Mouse (Mus musculus) thymus, adult 18-20 months (tissue): ENCODE measurements at regions not wholly inside any gene's neighbourhood (a gene's known extent, or its start where the extent isn't known, plus 50 kb on each side); places are given as distances from the start of the nearest gene placed in this dataset.

ENCODE experiments used
- DNase-seq, 2 experiments: peaks; one replicate each; pipeline ENCODE4 v3.0.0; 2022; ENCODE audit warnings: mixed read lengths in 2 of 2

GRCm38 (mm10) chr14:105056171-105056570, 121.0 kb downstream of the Rbm26 start:
- DNase-seq = no peak

- DNase-seq = no peak
These were observed 138.3 kb downstream of the Rbm26 start for GRCm38 (mm10) chr14:105038798-105039197.

GRCm38 (mm10) chr14:105034712-105035377, 142.3 kb downstream of the Rbm26 start:
- no peak for DNase-seq

GRCm38 (mm10) chr14:105019971-105020370, 157.2 kb downstream of the Rbm26 start:
- DNase-seq = no peak

- DNase-seq = no peak
These were observed 160.9 kb downstream of the Rbm26 start for GRCm38 (mm10) chr14:105016089-105016846.

- DNase-seq = no peak
These were observed 161.8 kb downstream of the Rbm26 start for GRCm38 (mm10) chr14:105015278-105015677.

- no peak for DNase-seq
These were observed 166.4 kb downstream of the Rbm26 start for GRCm38 (mm10) chr14:105010742-105011141.

GRCm38 (mm10) chr14:105008331-105008730, 168.8 kb downstream of the Rbm26 start:
- no peak for DNase-seq

GRCm38 (mm10) chr14:104994066-104994465, 183.1 kb downstream of the Rbm26 start:
- DNase-seq = no peak

GRCm38 (mm10) chr14:104966046-104966445, 211.1 kb downstream of the Rbm26 start:
- DNase-seq = no peak

GRCm38 (mm10) chr14:104943450-104943849, 233.7 kb downstream of the Rbm26 start:
- no peak for DNase-seq

- DNase-seq = no peak
These were observed 237.2 kb downstream of the Rbm26 start for GRCm38 (mm10) chr14:104939961-104940360.

- DNase-seq = no peak
These were observed 239.9 kb downstream of the Rbm26 start for GRCm38 (mm10) chr14:104937083-104937864.

GRCm38 (mm10) chr14:104935956-104936355, 241.2 kb downstream of the Rbm26 start:
- no peak for DNase-seq

- DNase-seq = no peak
These were observed 271.4 kb downstream of the Rbm26 start for GRCm38 (mm10) chr14:104905706-104906105.

- no peak for DNase-seq
These were observed 274.8 kb downstream of the Rbm26 start for GRCm38 (mm10) chr14:104902120-104903027.

GRCm38 (mm10) chr14:104901072-104901471, 276.1 kb downstream of the Rbm26 start:
- no peak for DNase-seq

GRCm38 (mm10) chr14:104871203-104871602, 305.9 kb downstream of the Rbm26 start:
- DNase-seq = no peak

- DNase-seq = no peak
These were observed 309.6 kb downstream of the Rbm26 start for GRCm38 (mm10) chr14:104867540-104867939.

- no peak for DNase-seq
These were observed 313.2 kb downstream of the Rbm26 start for GRCm38 (mm10) chr14:104863881-104864280.

- no peak for DNase-seq
These were observed 321.2 kb downstream of the Rbm26 start for GRCm38 (mm10) chr14:104855913-104856312.

GRCm38 (mm10) chr14:104849274-104849673, 326.8 kb upstream of the Rnf219 start:
- DNase-seq = no peak
